ENCODE assay signal across 20 mouse cellular contexts in the genomic region with DNA sequence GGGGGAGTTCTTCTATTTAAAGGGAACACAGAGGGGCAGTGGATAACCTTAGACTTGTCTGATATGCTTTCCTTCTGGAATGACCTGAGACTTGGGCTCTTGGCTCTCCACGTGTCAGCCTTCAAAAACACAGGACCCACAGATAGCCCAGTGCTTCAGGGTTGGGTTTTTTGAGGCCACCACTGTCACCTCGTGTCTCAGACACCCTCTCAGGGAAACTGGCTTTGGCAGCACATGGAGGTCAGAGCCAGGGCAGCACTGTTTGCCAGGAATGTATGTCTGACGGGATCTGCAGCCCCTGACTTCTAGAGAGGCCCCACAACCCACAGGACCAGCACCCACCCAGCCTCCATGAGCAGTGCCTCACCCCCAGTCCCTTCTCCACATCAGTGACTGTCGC.
DNase-seq lines count a peak whose midpoint lies in the region; ATAC-seq and TF ChIP-seq lines count a peak whose summit lies in the region.
"Had no signal": no experiment of that assay in that cellular context is flagged by ENCODE, and none has a peak within 500 bp of the region (broad histone marks: within the 10 kb centered on the region; RNA-seq: fewer than 3 reads in every experiment).

No protein-coding gene starts in this region.

- peak; percentile 73; the same call in 1 of the 2 replicates for ATAC-seq in heart, embryonic 11.5 days (replicated peaks; ENCODE audit: insufficient number of reproducible peaks, low FRiP score, low TSS enrichment)
- peak; percentile 87 for ATAC-seq in lung, postnatal 0 days
- no peak for ATAC-seq in frontal cortex, adult (ENCODE audit: low TSS enrichment)
- ATAC-seq: inflammation-experienced regulatory T-cells, adult 6 months had no signal

- 21% methylated on average over 4 of the region's 4 CpGs for WGBS in heart, embryonic 11.5 days (ENCODE audit: insufficient replicate concordance)
- WGBS in lung, postnatal 0 days = 35% methylated on average over 4 of the region's 4 CpGs

- peak overlapping the region; percentile 4; the same call in 1 of the 2 replicates for H3K4me2 ChIP-seq in heart, embryonic 11.5 days
- H3K4me2 ChIP-seq in lung, postnatal 0 days (replicated peaks; ENCODE audit: low read depth, low read length) = no peak overlapping the region
- H3K4me2 ChIP-seq: embryonic facial prominence, embryonic 13.5 days; hindbrain, embryonic 12.5 days; limb, embryonic 13.5 days had no signal

- no peaks in the 10 kb centered on the region for H3K27me3 ChIP-seq in heart, embryonic 11.5 days (ENCODE audit: control insufficient read depth, insufficient read depth, low read length)
- H3K27me3 ChIP-seq in lung, postnatal 0 days (replicated peaks; ENCODE audit: insufficient read depth, low read length) = no peaks in the 10 kb centered on the region
- H3K27me3 ChIP-seq: embryonic facial prominence, embryonic 13.5 days; hindbrain, embryonic 12.5 days had no signal

- H3K4me1 ChIP-seq in heart, embryonic 11.5 days (ENCODE audit: control insufficient read depth, insufficient read depth, low read length) = peaks cover 11% of the 10 kb centered on the region
- H3K4me1 ChIP-seq in lung, postnatal 0 days (ENCODE audit: insufficient read depth, low read depth, low read length) = no peaks in the 10 kb centered on the region
- H3K4me1 ChIP-seq: limb, embryonic 13.5 days; megakaryocyte, embryonic 14.5 days had no signal

- H3K9ac ChIP-seq in heart, embryonic 11.5 days (ENCODE audit: low read depth, low read length) = no peak overlapping the region
- H3K9ac ChIP-seq in lung, postnatal 0 days (replicated peaks; ENCODE audit: low read depth) = no peak overlapping the region
- H3K9ac ChIP-seq: embryonic facial prominence, embryonic 13.5 days; hindbrain, embryonic 12.5 days; limb, embryonic 13.5 days; liver, embryonic 14.5 days had no signal

- intact Hi-C loops in heart, postnatal 14 days (cut with DNase I) = loop anchor here (5.0 kb wide), 1 partner anchor 252 kb away; no protein-coding TSS in a partner anchor
- intact Hi-C loops in left cerebral cortex, postnatal 10 days (cut with DNase I) = no loop called here

- peak overlapping the region; percentile 83 for H3K27ac ChIP-seq in heart, embryonic 11.5 days (ENCODE audit: low read depth, low read length)
- peak overlapping the region; percentile 6 for H3K27ac ChIP-seq in lung, postnatal 0 days (ENCODE audit: low read length)
- H3K27ac ChIP-seq: embryonic facial prominence, embryonic 13.5 days; hindbrain, embryonic 12.5 days; kidney, postnatal 0 days; layer of hippocampus, adult 2 months; left cerebral cortex, adult 2 months; limb, embryonic 13.5 days; liver, embryonic 14.5 days had no signal

- no peak for TF ChIP-seq EP300 in lung, postnatal 0 days (IDR thresholded peaks at IDR 0.05)

- no peaks in the 10 kb centered on the region; the same call in 1 of the 2 replicates for H3K9me3 ChIP-seq in heart, embryonic 11.5 days (replicated peaks; ENCODE audit: control insufficient read depth, low read length)
- H3K9me3 ChIP-seq in lung, postnatal 0 days (ENCODE audit: low read length) = no peaks in the 10 kb centered on the region
- H3K9me3 ChIP-seq: embryonic facial prominence, embryonic 13.5 days; hindbrain, embryonic 12.5 days; limb, embryonic 13.5 days had no signal

- DNase-seq in heart, adult 18-20 months = peak; percentile 56 to 61
- DNase-seq in heart, postnatal 14 days = peak; percentile 35 to 49
- DNase-seq in lung, postnatal 0 days (ENCODE audit: low spot score) = peak; percentile 86
- DNase-seq in left cerebral cortex, postnatal 10 days (ENCODE audit: extremely low spot score in 1 of 2, low spot score in 2 of 2) = no peak
- no peak for DNase-seq in ovary, postnatal 10 days (ENCODE audit: low spot score)
- DNase-seq in ovary, adult 18-20 months (ENCODE audit: low spot score) = no peak
- DNase-seq: cerebellum, adult 11-12 months; retina, postnatal 1 day; thymus, postnatal 36 days had no signal

- no peak for TF ChIP-seq CTCF in lung, postnatal 0 days (IDR thresholded peaks at IDR 0.05)

- H3K36me3 ChIP-seq in heart, embryonic 11.5 days (ENCODE audit: control insufficient read depth, insufficient read depth, low read length) = no peaks in the 10 kb centered on the region
- H3K36me3 ChIP-seq in lung, postnatal 0 days (ENCODE audit: insufficient read depth, low read length) = no peaks in the 10 kb centered on the region
- H3K36me3 ChIP-seq: embryonic facial prominence, embryonic 13.5 days; hindbrain, embryonic 12.5 days; limb, embryonic 13.5 days had no signal

- no peak overlapping the region for H3K4me3 ChIP-seq in heart, embryonic 11.5 days (ENCODE audit: low read depth, low read length)
- H3K4me3 ChIP-seq in lung, postnatal 0 days (ENCODE audit: low read depth, low read length) = no peak overlapping the region
- H3K4me3 ChIP-seq: embryonic facial prominence, embryonic 13.5 days; hindbrain, embryonic 12.5 days; layer of hippocampus, adult 2 months; left cerebral cortex, adult 2 months; limb, embryonic 13.5 days; megakaryocyte, embryonic 14.5 days had no signal

Comparison
In these comparisons a context has a peak if more than half of its experiments do, and no peak if none do; other contexts are left out.
1. DNase-seq: peak in heart, adult 18-20 months (2 of 2), heart, postnatal 14 days (2 of 2) and lung, postnatal 0 days (single experiment); none in left cerebral cortex, postnatal 10 days (0 of 2), ovary, postnatal 10 days (single experiment) and ovary, adult 18-20 months (single experiment).